Mouse (Mus musculus): ENCODE measurements around the gene Bphl.

DNA sequence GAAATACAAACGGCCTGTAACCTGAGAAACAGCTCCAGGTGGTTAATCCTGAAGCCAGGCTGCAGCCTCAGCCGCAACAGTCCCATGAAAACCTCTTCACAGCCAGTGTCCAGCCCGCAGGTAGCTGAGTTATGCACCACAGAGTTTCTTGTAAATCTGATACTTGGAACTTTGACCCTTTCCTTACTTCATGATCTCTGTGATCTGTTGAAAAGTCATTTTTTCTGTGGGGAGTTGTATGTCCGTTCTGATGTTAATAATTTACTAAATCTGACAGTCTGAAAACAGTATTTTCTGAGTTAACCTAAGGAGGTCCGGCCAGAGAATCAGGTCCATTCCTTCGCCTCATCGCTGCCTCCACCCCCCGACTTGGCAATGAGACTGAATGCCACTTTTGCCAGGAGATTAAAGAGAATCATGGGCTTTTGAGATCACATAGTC, 1.5 kb downstream of the Bphl start:
- TF ChIP-seq CTCF (IDR thresholded peaks at IDR 0.05; ENCODE audit: low read depth, low read length), result no peak
- no peak for TF ChIP-seq GATA1 (IDR thresholded peaks at IDR 0.05; ENCODE audit: borderline replicate concordance, low read length)
- TF ChIP-seq TAL1 (conservative IDR thresholded peaks at IDR 0.05; ENCODE audit: low read depth, low read length), result no peak
- TF ChIP-seq GATA2 (IDR thresholded peaks at IDR 0.05; ENCODE audit: borderline replicate concordance, low read depth, low read length), result no peak
- TF ChIP-seq POLR2AphosphoS5 (IDR thresholded peaks at IDR 0.05; ENCODE audit: insufficient replicate concordance, low read depth, low read length), result no peak
